20 mouse cellular contexts compared by ENCODE assay signal in genomic region chr4:102498169-102498919, GRCm38 (mm10).
"Had no signal": no experiment of that assay in that cellular context is flagged by ENCODE, and none has a peak within 500 bp of the region (broad histone marks: within the 10 kb centered on the region; RNA-seq: fewer than 3 reads in every experiment).

No protein-coding gene starts in this region.

- H3K9me3 ChIP-seq: limb, embryonic 10.5 days; limb, embryonic 13.5 days; liver, embryonic 13.5 days; megakaryocyte, embryonic 14.5 days; midbrain, embryonic 10.5 days; midbrain, embryonic 13.5 days; stomach, embryonic 15.5 days had no signal

- H3K27ac ChIP-seq: limb, embryonic 10.5 days; limb, embryonic 13.5 days; liver, embryonic 13.5 days; midbrain, embryonic 10.5 days; midbrain, embryonic 13.5 days; stomach, embryonic 15.5 days had no signal

- H3K27me3 ChIP-seq: liver, embryonic 13.5 days; megakaryocyte, embryonic 14.5 days; midbrain, embryonic 13.5 days; stomach, embryonic 15.5 days had no signal

- H3K36me3 ChIP-seq: limb, embryonic 10.5 days; limb, embryonic 13.5 days; liver, embryonic 13.5 days; midbrain, embryonic 10.5 days; midbrain, embryonic 13.5 days; stomach, embryonic 15.5 days had no signal

- H3K4me1 ChIP-seq: liver, embryonic 13.5 days; midbrain, embryonic 10.5 days; midbrain, embryonic 13.5 days; stomach, embryonic 15.5 days had no signal

- H3K9ac ChIP-seq: limb, embryonic 13.5 days; liver, embryonic 13.5 days; midbrain, embryonic 13.5 days; stomach, embryonic 15.5 days had no signal

- ATAC-seq: midbrain, embryonic 13.5 days; midbrain, embryonic 16.5 days had no signal

- DNase-seq: kidney, adult 11 months; kidney, adult 8-10 months; kidney, postnatal 14 days; kidney, postnatal 4 days; layer of hippocampus, adult 9-11 months; liver, embryonic 13.5 days; lung, adult 2 months; lung, postnatal 14 days; lung, postnatal 4 days; right cerebral cortex, adult 18-20 months; right cerebral cortex, postnatal 14 days; spleen, adult 18-20 months; thymus, postnatal 25 days had no signal

- H3K4me2 ChIP-seq: limb, embryonic 13.5 days; liver, embryonic 13.5 days; midbrain, embryonic 13.5 days; stomach, embryonic 15.5 days had no signal

- H3K4me3 ChIP-seq: limb, embryonic 10.5 days; limb, embryonic 13.5 days; liver, embryonic 13.5 days; megakaryocyte, embryonic 14.5 days; midbrain, embryonic 10.5 days; midbrain, embryonic 13.5 days; stomach, embryonic 15.5 days had no signal
